Mouse (Mus musculus) cerebellum, adult 2 months (tissue): ENCODE data around the gene Aqp6.

Experiments
- CTCF ChIP-seq: fragments of 200-500 bp; IDR thresholded peaks from 2 replicates; pipeline ENCODE4 v1.5.1; 2011; ENCODE audit warnings: low read depth, mild to moderate bottlenecking, control low read depth, low read length, moderate library complexity, borderline replicate concordance; ENCODE audit not compliant: insufficient read depth
- POLR2A ChIP-seq: fragments of 200-500 bp; IDR thresholded peaks from 2 replicates; pipeline ENCODE4 v1.6.1; 2011; ENCODE audit warnings: low read length, control low read depth, borderline replicate concordance; ENCODE audit not compliant: insufficient read depth

- TF ChIP-seq POLR2A (peak; percentile 23; the same call in 1 of the 2 replicates), CTCF (no peak)
Measured at GRCm38 (mm10) chr15:99600986-99601822, at the start of gene Aqp6.
